Comparison of ENCODE assay signal across 8 mouse cellular contexts in the genomic region with DNA sequence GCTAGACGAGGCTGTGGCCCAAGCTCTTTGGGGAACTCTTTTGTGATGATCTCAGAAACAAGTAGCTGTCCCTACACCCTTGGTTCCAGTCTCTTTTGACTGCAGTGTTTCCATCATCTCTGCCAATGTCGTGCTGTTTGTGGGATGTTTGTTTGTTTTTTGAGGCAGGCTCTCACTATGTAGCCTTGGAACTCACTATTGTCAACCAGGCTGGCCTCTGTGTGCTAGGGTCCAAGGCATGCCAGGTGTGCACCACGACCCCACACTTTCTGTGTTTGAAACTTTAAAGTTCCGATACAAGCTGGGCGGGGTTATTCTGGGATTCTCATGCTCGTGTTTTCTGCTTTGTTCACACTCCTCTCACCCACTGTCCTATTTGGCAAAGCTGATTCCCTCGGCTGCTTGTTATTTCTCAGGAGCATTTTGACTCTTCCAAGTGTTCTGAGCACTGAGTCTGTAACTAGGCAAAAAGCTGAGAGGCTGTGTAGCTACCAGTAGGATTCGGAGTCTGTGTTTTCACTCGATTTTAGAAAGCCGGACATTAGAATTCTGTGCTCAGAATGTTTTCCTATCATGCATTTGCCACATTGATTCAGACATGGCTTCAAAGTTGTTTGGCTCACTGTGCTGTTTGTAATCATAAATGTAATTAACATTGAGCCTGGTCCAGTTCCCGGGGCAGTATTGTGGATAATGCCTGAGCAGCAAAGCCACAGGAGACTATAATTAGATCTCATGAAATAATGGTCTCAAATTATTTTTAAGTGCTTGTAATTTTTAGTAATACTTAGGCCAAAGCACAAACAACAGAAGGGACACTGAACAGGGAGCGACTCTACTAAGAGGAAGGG. TPM values are rescaled to one million over a fixed set of nuclear protein-coding genes. Genes with fewer than 3 reads are reported as not detected.
A peak's percentile ranks its signal among the peaks of the same experiment; 100 is the strongest.
DNase-seq lines count a peak whose midpoint lies in the region; ATAC-seq lines count a peak whose summit lies in the region.

No protein-coding gene starts in this region.

- 69% methylated on average over 12 of the region's 12 CpGs for WGBS in limb, embryonic 10.5 days

- intact Hi-C loops in heart, postnatal 25 days (cut with DNase I): loop anchor here (2.0 kb wide), 1 partner anchor 75 kb away; the partner anchor contains the start of gene Fermt2

- peaks cover 33% of the 10 kb centered on the region for H3K36me3 ChIP-seq in limb, embryonic 10.5 days

- peaks cover 53% of the 10 kb centered on the region for H3K4me1 ChIP-seq in limb, embryonic 10.5 days

- H3K9me3 ChIP-seq in limb, embryonic 10.5 days (replicated peaks): no peaks in the 10 kb centered on the region

- H3K27ac ChIP-seq in limb, embryonic 10.5 days: peak overlapping the region; percentile 67

- no peaks in the 10 kb centered on the region for H3K27me3 ChIP-seq in limb, embryonic 10.5 days (ENCODE audit: low read depth, poor library complexity, severe bottlenecking)

- no peak overlapping the region for H3K4me3 ChIP-seq in limb, embryonic 10.5 days

- peak; percentile 70 to 75 for DNase-seq in heart, adult 18-20 months
- no peak for DNase-seq in heart, postnatal 25 days (ENCODE audit: low spot score)
- DNase-seq in right cerebral cortex, adult 18-20 months: peak; percentile 48
- DNase-seq in right cerebral cortex, adult 2 months (ENCODE audit: low spot score in 2 of 2): no peak
- DNase-seq in limb, embryonic 10.5 days (ENCODE audit: low spot score): no peak
- DNase-seq in cerebellum, adult 18-20 months: no peak
- no peak for DNase-seq in natural killer cell, adult 2 months (ENCODE audit: low spot score in 2 of 2)

- no peak for ATAC-seq in erythroid progenitor cell, adult 5-6 weeks (replicated peaks; ENCODE audit: low FRiP score, poor library complexity, severe bottlenecking)

RNA-seq across cellular contexts. Expression of gene Gnpnat1, which starts 51.2 kb away (rescaled TPM):
- total RNA-seq in heart, adult 18-20 months (2021): 10 to 100 TPM; 13.4 to 15.2 TPM
- 10 to 100 TPM in 1 of 2 experiments, 1 to 10 TPM in 1; 9.3 to 11.5 TPM for total RNA-seq in heart, postnatal 25 days (2021)
- 61.2 and 74.4 TPM in 2 replicates for polyA plus RNA-seq in limb, embryonic 10.5 days (2016; fragmentation: Nextera tagmentation; extraction: Ambion mirVana)
- total RNA-seq in erythroid progenitor cell, adult 5-6 weeks (2015; ENCODE audit: low replicate concordance): 6.7 and 25.6 TPM in 2 replicates
- 0.45 and 3.1 TPM in 2 replicates for total RNA-seq in erythroid progenitor cell, adult 5-6 weeks (2017; ENCODE audit: low replicate concordance)

Comparison
In these comparisons a context has a peak if more than half of its experiments do, and no peak if none do; other contexts are left out.
1. DNase-seq: peak in heart, adult 18-20 months (2 of 2) and right cerebral cortex, adult 18-20 months (single experiment); none in heart, postnatal 25 days (single experiment), right cerebral cortex, adult 2 months (0 of 2), limb, embryonic 10.5 days (single experiment), cerebellum, adult 18-20 months (0 of 2) and natural killer cell, adult 2 months (0 of 2).